Mouse (Mus musculus) lung, postnatal 4 days (tissue): ENCODE data around the gene Ccdc88b.

Experiments
- DNase-seq, 2 experiments: peaks; one replicate each; pipeline ENCODE4 v3.0.0; 2021

Ccdc88b gene

DNA sequence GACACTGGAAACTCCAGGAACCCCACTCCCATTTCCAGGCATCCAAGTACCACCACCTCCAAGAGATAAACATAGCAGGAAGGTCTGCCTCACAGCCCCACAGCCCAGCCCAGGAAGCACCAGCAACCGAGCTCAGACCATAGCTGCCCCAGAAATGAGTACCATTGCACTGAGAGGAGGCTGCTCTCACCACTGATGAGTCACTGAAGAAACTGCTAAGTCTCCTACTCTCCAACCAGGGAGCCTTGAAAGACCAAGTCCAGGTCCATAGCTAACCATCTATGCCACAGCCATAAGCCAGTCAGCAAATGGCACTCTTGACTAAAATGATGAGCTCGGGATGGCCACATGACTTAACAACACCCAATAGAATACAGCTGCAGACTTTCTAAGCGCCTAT lies 31.4 kb downstream of the Ccdc88b start:
- no peak for DNase-seq

DNA sequence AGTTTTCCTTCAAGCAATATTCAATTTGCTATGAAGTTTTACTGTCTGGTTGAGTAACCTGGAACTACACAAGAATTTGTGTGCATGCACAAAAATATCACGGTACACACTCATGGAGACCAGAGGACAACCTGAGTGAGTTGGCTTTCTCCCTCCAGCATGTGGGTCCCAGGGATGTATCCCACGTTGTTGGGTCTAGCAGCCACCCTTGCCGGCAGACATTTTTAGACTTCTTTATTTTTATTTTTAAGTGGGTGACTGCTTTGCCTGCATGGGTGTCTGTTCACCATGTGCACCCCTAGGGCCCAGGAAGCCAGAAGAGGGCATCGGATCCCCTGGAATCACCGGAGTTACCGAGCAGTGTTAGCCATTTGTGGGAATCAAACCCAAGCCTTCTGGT lies 32.6 kb downstream of the Ccdc88b start:
- DNase-seq = no peak

DNA sequence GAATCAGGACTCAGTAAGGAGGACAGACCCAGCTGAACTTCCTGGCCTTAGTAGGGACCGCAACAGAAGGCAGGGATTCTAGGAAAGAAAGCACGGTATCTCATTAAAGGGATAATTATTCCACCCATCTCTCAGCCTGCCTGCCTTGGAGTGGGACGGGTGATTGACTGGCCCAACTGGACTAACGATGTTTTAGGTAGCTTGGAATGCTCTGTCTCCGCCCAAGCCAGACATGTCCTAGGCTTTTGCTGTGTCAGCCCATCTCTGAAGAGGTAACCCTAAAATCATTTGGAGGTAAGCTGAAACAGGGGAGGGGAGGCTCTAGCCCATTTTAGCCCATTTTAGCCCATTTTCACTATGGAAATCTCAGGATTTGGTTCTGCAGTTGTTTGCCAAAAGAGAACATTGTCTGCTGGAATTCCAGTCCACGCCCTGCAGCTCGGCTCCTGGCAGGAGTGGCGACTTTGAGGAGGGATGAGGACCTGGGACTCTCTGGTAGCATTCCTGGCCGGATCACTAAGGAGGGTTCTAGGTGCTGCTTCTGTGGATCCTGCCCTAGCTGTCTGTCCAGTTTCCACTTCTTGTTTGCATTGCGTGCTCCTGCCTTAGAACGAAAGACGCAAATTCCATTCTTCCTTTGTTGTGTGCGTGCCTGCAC lies 37.3 kb downstream of the Ccdc88b start:
- no peak for DNase-seq

DNA sequence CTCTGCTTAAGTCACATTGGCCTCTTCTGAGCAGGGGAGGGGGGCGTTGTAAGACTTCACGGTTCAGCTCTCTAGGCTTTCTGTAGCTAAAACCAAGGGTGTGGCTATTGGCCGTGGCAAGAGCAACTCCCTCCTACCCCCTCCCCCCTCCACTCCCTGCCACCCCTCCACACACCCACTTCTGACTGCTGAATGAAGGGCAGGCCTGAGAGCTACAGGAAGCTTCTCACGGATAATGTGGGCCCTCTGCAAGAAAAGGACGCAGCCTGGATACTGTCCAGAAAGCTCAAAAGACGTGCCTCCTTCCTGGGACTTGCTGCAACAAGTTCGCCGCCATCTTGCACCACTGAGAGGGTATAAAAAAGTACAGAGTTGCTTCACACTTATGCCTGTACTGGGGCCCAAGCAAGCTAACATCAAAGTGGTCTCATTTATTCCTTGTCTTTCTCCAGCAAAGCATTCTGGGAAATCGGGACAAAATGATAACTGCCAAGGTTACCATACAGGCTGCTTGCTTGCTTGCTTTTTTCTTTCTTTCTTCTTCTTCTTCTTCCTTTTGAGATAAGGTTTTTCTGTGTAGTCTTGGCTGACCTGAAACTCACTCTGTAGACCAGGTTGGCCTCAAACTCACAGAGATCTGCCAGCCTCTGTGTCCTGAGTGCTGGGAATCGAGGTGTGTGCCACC lies 38.7 kb downstream of the Ccdc88b start:
- DNase-seq = no peak

DNA sequence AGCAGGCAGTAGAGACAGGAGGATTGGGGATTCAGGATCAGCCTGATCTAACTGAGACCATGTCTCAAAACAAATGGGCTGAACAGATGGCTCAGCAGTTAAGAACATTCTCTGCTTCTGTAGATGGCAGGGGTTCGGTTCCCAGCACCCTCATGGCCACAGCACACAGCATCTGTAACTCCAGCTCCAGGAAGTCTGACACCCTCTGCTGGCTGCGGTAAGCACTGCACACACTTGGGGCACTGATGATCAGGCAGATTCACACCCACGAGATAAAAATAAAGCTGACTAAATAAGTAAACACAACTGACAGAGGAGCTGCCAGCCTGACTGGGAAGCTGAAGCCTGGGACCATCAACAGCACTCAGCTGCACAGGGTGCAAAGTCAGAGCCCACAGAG lies 43.1 kb downstream of the Ccdc88b start:
- no peak for DNase-seq

DNA sequence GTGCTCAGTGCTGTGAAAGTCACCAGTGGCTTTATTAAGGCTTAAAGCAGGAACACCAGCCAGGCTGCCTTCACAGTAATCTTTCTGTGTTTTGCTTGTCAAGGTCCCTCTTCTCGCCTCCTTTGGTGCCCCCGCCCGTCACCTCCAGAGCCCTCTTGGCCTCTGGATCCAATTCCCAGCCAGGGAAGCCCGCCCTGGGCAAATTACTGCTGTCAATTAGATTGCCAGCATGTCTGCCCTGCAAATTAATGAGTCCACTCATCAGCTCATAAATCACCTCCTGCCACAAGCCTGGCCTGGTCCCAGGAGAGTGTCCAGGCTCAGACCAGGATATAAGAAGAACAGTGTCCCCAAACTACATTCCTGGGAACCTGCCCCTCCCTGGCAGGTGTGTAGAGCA lies 43.6 kb downstream of the Ccdc88b start:
- DNase-seq = no peak
